Mouse (Mus musculus) induced T-regulatory cell, adult 2 months (primary cell): ENCODE data around the gene Ppm1b.

Experiments used
- DNase-seq: peaks from one replicate; pipeline ENCODE4 v3.0.0-alpha.2; 2012; ENCODE audit warnings: low read depth

Ppm1b gene

DNA sequence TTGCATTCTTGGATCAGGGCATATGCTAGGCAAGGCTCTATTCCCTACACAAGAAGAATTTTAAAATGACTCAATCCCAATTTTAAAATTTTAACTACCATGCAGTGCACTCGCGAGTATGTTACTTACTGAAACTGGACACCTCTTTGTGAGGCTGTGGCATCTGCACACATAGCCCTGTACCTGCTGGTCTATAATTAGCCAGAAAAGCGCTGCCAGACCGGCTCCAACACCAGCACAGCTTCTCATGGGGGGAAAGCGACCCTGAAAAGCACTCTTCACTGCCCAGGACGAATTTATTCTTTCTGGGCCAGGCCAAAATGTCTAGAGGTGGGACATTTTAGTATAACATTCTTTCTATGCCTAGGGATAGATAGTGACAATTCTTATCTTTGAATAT lies 114.1 kb downstream of the Ppm1b start:
- DNase-seq, result no peak

DNA sequence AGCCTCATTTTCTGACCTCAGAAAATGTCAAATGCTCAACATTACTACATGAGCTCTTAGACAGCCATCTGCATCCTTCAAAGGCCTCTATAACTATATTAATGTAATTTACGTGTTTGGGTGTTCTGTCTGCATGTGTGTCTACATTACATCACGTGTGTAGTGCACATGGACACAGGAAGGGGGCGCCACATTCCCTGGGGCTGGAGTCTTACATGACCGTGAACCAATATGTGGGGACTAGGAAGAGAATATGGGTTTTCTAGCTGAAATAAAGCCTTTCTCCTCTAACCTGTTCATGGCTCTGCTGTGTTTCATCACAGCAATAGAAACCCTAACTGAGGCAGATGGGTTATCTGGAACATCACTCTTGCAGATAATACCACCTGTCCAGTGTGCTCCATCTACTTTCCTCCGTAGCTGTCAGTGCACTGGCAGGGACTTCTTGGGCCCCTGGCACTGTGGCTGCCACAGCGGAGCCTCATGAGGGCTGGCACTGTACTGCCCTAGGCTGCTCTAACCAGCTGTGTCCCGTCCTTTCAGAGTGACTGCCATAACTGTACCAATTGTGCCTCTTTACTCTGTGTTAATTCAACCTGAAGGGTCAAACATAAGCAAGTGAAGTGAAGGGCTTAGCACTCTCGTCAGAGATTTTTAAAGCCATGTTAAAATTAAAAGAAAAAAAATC lies 114.7 kb downstream of the Ppm1b start:
- DNase-seq, result no peak

DNA sequence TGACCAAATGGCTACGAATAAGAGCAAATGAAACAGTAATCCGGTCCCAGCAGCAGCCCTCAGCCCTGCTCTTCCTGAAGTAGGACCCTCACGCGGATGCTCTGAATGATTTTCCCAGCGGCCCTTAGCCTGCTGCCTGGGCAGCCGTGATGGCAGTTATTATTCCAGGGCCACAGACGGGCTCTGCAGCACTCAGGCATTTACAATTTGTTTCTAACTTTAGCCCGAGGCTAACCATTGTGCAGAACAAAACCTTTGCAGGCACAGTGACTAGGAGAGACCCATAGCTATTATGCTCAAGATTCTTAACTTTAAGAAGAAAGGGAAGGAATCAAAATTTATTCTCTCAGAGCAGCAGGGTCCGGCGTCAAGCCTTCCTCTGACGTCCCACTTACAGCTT lies 115.8 kb downstream of the Ppm1b start:
- DNase-seq, result no peak

GRCm38 (mm10) chr17:85073214-85073613 lies 116.7 kb downstream of the Ppm1b start:
- DNase-seq, result no peak
